Mouse (Mus musculus) hindbrain, embryonic 10.5 days (tissue): ENCODE measurements at regions not wholly inside any gene's neighbourhood (a gene's known extent, or its start where the extent isn't known, plus 50 kb on each side); places are given as distances from the start of the nearest gene placed in this dataset.

Source experiments
- DNase-seq: peaks from one replicate; pipeline ENCODE4 v3.0.0-alpha.2; 2017; ENCODE audit warnings: low spot score
- H3K27ac ChIP-seq: fragments of 300-500 bp; sonication (generic); 2 replicates; pipeline ENCODE4 v1.5.1; 2016; ENCODE audit warnings: mild to moderate bottlenecking, moderate library complexity
- H3K27me3 ChIP-seq: fragments of 300-500 bp; sonication (generic); 2 replicates; pipeline ENCODE4 v1.6.1; 2016; ENCODE audit warnings: mild to moderate bottlenecking; ENCODE audit not compliant: poor library complexity, insufficient read depth, severe bottlenecking
- H3K36me3 ChIP-seq: fragments of 300-500 bp; sonication (generic); 2 replicates; pipeline ENCODE4 v1.6.1; 2016; ENCODE audit warnings: mild to moderate bottlenecking, moderate library complexity
- H3K4me1 ChIP-seq: fragments of 300-500 bp; sonication (generic); replicated peaks from 2 replicates; pipeline ENCODE4 v1.6.1; 2016; ENCODE audit warnings: mild to moderate bottlenecking
- H3K4me3 ChIP-seq: fragments of 300-500 bp; sonication (generic); 2 replicates; pipeline ENCODE4 v1.5.1; 2016; ENCODE audit warnings: mild to moderate bottlenecking, moderate library complexity
- H3K9me3 ChIP-seq: fragments of 300-500 bp; sonication (generic); 2 replicates; pipeline ENCODE4 v1.6.1; 2016; ENCODE audit warnings: mild to moderate bottlenecking, moderate library complexity
- WGBS: fragments of 180-500 bp; shearing (Covaris S2); methylation state at CpG from one replicate; pipeline ENCODE4 v1.1.7; 2016; 5-methylcytosine and 5-hydroxymethylcytosine counted together

DNA sequence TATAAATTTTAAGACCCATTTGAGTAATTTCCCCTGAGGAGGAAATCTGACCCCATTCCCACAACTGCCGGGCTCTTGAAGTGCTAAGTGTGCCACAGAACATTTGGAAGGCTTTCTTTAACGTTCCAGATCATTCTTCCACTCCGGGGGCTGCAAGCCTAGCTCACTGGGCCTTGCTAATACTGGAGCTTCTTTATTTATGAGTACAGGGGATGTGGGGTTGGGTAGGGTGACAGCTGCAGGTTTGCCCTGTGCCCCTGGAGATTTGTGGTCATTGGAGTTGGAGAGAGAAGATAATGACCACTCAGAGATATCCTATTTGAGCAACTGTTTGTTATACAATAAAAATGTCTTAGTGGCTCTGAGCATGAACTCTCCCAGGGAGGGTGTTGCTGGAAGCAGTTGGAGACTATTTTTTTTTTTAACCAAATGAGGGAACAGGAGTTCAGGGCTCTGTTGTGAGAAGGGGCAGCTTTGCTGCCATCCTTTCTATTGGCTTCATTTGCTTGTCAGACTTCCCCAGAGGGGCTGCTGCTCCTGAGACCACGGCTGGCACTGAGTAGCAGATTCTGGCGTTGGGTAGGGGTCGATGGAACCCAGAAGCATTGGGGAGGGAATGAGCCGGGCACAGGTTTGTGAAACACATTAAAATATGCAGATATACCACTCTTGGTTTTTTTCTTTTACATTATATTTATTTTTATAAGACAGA, 249.0 kb downstream of the Ttll7 start:
- Histone ChIP-seq H3K27me3 (peaks cover 5% of the 10 kb centered on the region; the same call in 1 of the 2 replicates), H3K27ac (peak overlapping the region; percentile 56; the same call in 1 of the 2 replicates), H3K36me3 (no peaks in the 10 kb centered on the region), H3K9me3 (no peaks in the 10 kb centered on the region), H3K4me3 (no peak overlapping the region), H3K4me1 (peaks cover 26% of the 10 kb centered on the region)
- no peak for DNase-seq
- WGBS, result 58% methylated on average over 7 of the region's 7 CpGs

DNA sequence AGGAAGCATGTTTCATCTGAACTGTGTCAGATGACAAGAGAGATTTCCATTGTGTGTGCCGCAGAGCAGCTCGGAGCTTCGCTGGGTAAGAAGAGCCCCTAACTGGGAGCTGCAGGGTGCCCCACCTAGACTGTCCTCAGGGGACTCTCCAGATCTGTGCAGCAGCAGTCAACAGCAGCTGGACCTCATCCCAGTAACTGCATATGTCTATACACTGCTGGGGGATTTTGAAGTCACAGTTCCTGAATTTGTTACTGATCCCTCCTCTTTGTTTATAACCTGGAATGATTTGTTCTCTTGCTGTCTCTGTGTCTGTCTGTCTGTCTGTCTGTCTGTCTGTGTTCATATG, 249.6 kb downstream of the Ttll7 start:
- no peaks in the 10 kb centered on the region for H3K9me3 ChIP-seq
- peaks cover 26% of the 10 kb centered on the region for H3K4me1 ChIP-seq
- H3K36me3 ChIP-seq, result no peaks in the 10 kb centered on the region
- no peak for DNase-seq
- peak overlapping the region; percentile 56; the same call in 1 of the 2 replicates for H3K27ac ChIP-seq
- WGBS, result 48% methylated on average over 3 of the region's 3 CpGs
- no peak overlapping the region for H3K4me3 ChIP-seq
- H3K27me3 ChIP-seq, result peaks cover 5% of the 10 kb centered on the region; the same call in 1 of the 2 replicates

DNA sequence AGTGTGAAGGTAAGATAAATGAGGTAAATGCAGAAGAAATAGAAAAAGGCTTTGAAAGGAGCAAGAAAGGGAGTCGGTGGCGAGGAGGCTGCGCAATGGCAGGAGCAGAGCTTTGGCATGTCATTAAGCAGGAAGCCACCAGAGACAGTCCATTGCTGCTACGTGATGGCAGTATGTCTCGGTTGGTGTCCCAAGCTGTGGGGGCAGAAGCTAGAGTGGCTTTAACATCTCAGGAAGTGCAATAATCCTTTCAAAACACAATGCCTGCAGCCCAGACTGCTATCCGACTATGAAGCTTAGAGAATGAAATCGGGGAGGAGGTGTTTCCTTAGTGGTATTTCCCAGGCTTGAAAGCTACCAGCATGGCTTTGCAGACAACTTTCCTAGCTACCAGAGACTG, 251.3 kb downstream of the Ttll7 start:
- WGBS, result 74% methylated on average over 7 of the region's 7 CpGs

DNA sequence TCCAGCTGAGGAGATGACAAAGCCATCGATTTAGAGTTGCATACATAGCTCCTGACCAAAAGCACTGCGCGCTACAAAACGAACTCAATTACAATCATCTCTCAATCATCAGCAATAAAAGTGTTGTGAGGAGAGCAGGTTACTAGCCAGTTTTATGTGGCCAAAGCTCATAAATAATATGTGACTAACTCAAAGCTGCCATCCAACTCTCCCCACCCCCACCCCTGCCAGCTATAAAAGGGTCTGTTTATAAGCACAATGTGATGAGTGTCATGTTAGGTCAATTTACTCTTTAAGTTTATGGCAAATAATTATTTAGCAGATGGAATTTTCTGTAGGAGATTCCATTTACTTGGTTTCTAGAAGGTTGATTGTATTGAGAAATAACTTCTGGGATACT, 265.4 kb downstream of the Ttll7 start:
- Histone ChIP-seq H3K4me3 (no peak overlapping the region), H3K27me3 (no peaks in the 10 kb centered on the region), H3K9me3 (no peaks in the 10 kb centered on the region), H3K4me1 (no peaks in the 10 kb centered on the region), H3K27ac (no peak overlapping the region), H3K36me3 (no peaks in the 10 kb centered on the region)
- no peak for DNase-seq
- 95% methylated on average over 4 of the region's 4 CpGs for WGBS

More for the DNA sequence above, 251.3 kb downstream of the Ttll7 start:
- Histone ChIP-seq H3K27ac (0 out of 2 replicates have a peak overlapping the region, but pooled peaks have one; percentile 2), H3K4me1 (peaks cover 20% of the 10 kb centered on the region), H3K36me3 (no peaks in the 10 kb centered on the region), H3K9me3 (no peaks in the 10 kb centered on the region), H3K4me3 (no peak overlapping the region), H3K27me3 (peaks cover 2% of the 10 kb centered on the region; the same call in 1 of the 2 replicates)
- no peak for DNase-seq

DNA sequence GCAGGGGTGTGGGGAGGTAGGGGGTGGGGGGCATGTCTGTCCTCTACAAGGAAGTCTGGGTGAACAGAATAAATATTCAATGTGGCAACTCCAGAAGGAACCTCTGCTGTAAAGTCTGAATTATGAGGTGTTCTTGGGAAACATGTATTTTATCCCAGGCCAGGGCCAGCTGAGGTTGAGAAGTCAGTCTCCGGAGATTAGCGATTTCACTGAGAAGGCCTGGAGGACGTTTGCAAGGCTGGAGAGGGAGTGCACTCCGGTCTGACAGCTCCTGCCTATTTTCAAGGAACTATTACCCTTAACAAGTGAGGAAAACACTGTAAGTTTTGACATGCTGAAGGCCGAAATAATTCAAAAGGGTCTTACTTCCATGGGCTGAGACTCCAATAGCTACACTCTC, 265.9 kb downstream of the Ttll7 start:
- no peaks in the 10 kb centered on the region for H3K9me3 ChIP-seq
- no peaks in the 10 kb centered on the region for H3K4me1 ChIP-seq
- no peaks in the 10 kb centered on the region for H3K27me3 ChIP-seq
- 80% methylated on average over 5 of the region's 5 CpGs for WGBS
- no peak for DNase-seq
- no peak overlapping the region for H3K4me3 ChIP-seq
- H3K27ac ChIP-seq, result no peak overlapping the region
- H3K36me3 ChIP-seq, result no peaks in the 10 kb centered on the region

DNA sequence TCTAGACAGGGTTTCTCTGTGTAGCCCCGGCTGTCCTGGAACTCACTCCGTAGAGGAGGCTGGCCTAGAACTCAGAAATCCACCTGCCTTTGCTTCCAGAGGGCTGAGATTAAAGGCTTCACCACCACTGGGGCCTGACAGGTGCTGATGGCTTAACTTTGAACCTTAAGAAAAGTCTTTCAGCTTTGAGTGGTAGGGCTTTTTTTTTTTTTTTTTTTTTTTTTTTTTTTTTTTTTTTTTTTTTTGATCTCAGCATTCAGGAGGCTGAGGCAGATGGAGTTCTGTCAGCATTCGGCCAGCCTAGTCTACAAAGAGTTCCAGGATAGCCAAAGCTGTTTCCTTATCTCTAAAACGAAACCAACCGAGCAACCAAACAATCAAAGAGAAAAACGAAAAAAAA, 266.5 kb downstream of the Ttll7 start:
- DNase-seq, result no peak
- Histone ChIP-seq H3K9me3 (no peaks in the 10 kb centered on the region), H3K4me1 (no peaks in the 10 kb centered on the region), H3K4me3 (no peak overlapping the region), H3K27ac (no peak overlapping the region), H3K36me3 (no peaks in the 10 kb centered on the region), H3K27me3 (no peaks in the 10 kb centered on the region)
- 93% methylated on average over 6 of the region's 6 CpGs for WGBS

DNA sequence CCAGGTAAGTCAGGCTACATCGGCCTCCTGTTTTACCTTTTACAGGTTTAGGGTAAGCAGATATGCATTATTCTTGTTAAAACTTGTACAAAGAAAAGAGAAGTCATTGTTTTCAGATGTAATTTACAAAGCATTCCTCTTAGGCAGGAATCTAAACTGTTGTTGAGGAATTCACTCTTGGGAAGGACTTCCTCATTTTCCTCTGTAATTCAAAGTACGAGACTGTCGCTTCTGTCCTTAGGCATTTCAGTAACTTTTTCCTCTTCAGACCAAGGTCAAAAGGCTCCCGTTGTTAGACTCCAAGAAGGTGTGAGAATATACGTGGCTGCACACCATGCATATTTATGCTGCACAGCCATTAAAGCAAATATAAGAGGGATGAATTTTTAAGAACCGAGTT, 269.7 kb downstream of the Ttll7 start:
- WGBS, result 83% methylated on average over 6 of the region's 6 CpGs
- H3K4me1 ChIP-seq, result no peaks in the 10 kb centered on the region

DNA sequence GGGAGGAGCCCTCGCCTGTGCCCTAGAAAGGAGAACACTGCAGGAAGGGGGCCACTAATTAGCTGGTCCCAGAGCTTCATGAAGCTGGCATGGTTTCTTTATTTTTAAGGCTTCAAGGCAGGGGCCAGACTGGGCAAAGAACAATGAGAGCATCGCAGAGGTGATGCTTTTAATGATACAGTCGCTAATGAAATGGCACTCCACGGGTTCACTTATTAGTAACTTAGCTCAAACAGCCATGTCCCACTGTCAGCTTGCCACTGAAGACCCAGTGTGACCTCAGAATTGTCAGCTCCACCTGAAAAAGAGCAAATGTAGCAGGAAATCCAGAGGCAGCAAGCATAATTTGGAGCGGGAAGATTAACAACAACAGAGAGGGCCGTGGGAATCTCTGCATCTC, 275.6 kb downstream of the Ttll7 start:
- no peaks in the 10 kb centered on the region for H3K27me3 ChIP-seq
- H3K36me3 ChIP-seq, result no peaks in the 10 kb centered on the region
- no peak overlapping the region for H3K4me3 ChIP-seq
- H3K27ac ChIP-seq, result no peak overlapping the region
- DNase-seq, result no peak
- 84% methylated on average over 6 of the region's 6 CpGs for WGBS
- H3K4me1 ChIP-seq, result peaks cover 6% of the 10 kb centered on the region; the same call in 1 of the 2 replicates
- no peaks in the 10 kb centered on the region for H3K9me3 ChIP-seq

More for the DNA sequence above, 269.7 kb downstream of the Ttll7 start:
- H3K4me3 ChIP-seq, result no peak overlapping the region
- H3K27ac ChIP-seq, result no peak overlapping the region
- DNase-seq, result no peak
- H3K9me3 ChIP-seq, result no peaks in the 10 kb centered on the region
- H3K27me3 ChIP-seq, result no peaks in the 10 kb centered on the region
- H3K36me3 ChIP-seq, result no peaks in the 10 kb centered on the region

DNA sequence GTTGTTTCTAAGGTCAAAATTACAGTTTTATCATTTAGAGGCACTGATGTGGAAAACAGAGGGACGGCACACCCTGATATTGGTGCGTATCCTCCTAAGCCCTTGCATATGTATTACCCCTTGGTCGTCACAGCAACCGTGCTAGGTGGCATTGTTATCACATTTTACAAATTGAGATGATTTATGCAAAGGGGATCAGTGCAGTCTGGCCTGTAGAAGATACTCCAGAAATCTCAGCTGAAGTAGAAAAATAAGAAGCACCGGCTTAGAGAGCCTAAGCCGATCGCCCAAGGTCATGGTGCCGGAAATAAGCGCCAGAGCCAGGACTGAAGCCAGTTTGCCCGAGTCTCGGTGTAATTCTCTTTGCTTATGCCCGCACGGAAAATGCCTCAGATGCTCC, 280.7 kb downstream of the Ttll7 start:
- Histone ChIP-seq H3K4me3 (no peak overlapping the region), H3K27ac (no peak overlapping the region), H3K36me3 (no peaks in the 10 kb centered on the region), H3K27me3 (no peaks in the 10 kb centered on the region), H3K9me3 (no peaks in the 10 kb centered on the region), H3K4me1 (peaks cover 10% of the 10 kb centered on the region; the same call in 1 of the 2 replicates)
- WGBS, result 89% methylated on average over 13 of the region's 13 CpGs
- no peak for DNase-seq

DNA sequence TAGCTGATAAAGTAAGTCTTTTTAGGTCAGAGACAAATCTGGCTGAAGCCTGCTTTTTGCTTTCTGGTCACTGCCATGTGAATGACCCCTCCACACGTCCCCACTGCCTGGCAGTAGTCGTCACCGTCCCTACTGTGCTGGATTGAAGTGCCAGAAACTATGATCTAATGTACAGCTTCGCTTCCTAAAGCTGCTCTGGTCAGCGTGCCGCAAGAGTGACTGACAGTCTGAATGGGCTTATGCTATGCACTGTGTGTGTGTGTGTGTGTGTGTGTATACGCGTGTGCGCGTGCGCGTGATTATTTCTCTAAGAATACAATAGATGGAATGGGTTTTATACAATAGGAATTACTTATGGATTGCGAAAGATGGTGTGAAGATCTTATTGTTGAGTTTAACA, 281.2 kb downstream of the Ttll7 start:
- no peaks in the 10 kb centered on the region for H3K27me3 ChIP-seq
- no peak overlapping the region for H3K27ac ChIP-seq
- no peak for DNase-seq
- 89% methylated on average over 13 of the region's 13 CpGs for WGBS
- no peaks in the 10 kb centered on the region for H3K9me3 ChIP-seq
- no peak overlapping the region for H3K4me3 ChIP-seq
- H3K4me1 ChIP-seq, result peaks cover 10% of the 10 kb centered on the region; the same call in 1 of the 2 replicates
- H3K36me3 ChIP-seq, result no peaks in the 10 kb centered on the region

DNA sequence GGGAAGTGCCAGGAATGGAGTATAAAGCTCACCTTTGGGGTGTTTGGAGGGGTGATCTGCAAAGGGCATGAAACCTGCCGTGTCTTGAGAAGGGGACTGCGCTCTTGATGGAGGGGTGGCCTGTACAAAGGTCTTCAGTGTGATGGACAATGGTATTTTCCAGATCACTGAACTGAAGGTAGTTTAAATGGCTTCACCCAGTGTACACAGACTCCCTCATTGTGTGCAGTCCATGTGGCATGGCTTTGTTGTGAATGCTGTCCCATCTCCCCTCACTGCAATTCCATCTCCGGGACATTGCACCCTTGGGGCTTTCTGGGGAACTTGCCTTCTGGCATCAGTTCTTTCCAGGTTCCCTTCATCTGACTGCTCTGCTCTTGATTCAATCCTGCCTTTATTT, 288.2 kb downstream of the Ttll7 start:
- Histone ChIP-seq H3K27me3 (no peaks in the 10 kb centered on the region), H3K9me3 (no peaks in the 10 kb centered on the region), H3K4me1 (peaks cover 6% of the 10 kb centered on the region; the same call in 1 of the 2 replicates)

DNA sequence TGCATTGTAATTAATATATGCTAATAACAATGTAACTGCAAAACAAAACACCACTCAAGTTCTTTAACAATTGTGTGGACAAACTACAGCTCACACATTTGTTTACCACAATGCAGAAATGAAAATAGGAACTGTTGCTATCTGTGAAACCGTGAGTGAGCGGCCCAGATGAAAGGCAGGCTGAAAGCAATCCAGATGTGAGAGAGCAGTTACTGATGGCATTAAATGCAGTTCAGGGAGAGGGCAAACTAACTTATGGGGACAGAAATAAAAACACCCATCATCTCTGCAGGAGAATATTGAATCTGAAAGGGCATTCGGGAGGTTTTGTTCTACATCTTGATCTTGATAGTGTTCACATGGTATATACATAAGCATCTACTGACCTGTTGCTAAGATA, 301.3 kb downstream of the Ttll7 start:
- no peak for DNase-seq
- H3K9me3 ChIP-seq, result no peaks in the 10 kb centered on the region

More for the DNA sequence above, 288.2 kb downstream of the Ttll7 start:
- Histone ChIP-seq H3K36me3 (no peaks in the 10 kb centered on the region), H3K4me3 (no peak overlapping the region), H3K27ac (no peak overlapping the region)
- DNase-seq, result no peak
- 49% methylated on average over 3 of the region's 3 CpGs for WGBS

DNA sequence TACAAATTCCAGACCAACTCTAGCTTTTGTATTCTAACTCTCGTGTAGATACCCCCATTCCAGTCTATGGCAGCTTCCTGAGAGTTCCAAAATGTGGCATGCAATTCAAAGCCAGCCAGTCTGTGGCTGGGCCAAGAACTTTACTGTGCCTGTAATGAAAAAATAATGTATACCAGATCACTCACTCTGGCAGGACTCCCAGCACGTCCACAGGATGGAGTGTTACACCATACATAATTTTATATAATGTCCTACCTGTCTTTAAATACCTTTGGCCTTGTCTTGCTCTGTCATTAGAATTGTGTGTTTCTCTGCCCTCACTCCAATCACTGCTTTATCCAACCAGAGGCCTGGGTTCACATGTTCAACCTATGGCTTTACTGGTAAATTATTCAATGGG, 301.8 kb downstream of the Ttll7 start:
- no peaks in the 10 kb centered on the region for H3K36me3 ChIP-seq
- H3K27me3 ChIP-seq, result no peaks in the 10 kb centered on the region
- H3K27ac ChIP-seq, result no peak overlapping the region
- H3K9me3 ChIP-seq, result no peaks in the 10 kb centered on the region
- no peaks in the 10 kb centered on the region for H3K4me1 ChIP-seq
- no peak overlapping the region for H3K4me3 ChIP-seq
- 74% methylated on average over 2 of the region's 2 CpGs for WGBS
- no peak for DNase-seq

More for the DNA sequence above, 301.3 kb downstream of the Ttll7 start:
- Histone ChIP-seq H3K4me3 (no peak overlapping the region), H3K36me3 (no peaks in the 10 kb centered on the region), H3K4me1 (no peaks in the 10 kb centered on the region), H3K27me3 (no peaks in the 10 kb centered on the region), H3K27ac (no peak overlapping the region)
- WGBS, result 66% methylated on average over 3 of the region's 3 CpGs
